Comparison of ENCODE assay signal across 5 mouse cellular contexts in the genomic region with DNA sequence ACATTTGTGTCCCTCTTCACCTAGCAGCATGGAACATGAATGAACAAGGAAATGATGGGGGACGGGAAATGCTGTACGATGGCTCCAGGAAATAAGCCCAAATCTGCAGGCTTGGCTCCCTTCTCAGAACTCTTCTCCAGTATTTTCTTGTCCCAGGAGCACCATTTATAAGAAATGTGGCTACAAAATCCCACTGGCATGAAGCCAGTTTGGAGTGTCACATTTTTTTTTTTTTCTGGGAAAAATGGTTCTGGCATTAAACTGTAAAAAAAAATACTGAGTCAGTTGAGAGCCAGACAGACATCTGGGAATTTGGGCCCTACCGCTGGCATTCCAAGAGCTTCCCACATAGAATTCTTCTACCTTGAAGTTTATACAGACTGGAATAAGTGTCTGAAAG.
"Had no signal": no experiment of that assay in that cellular context is flagged by ENCODE, and none has a peak within 500 bp of the region (broad histone marks: within the 10 kb centered on the region; RNA-seq: fewer than 3 reads in every experiment).

No protein-coding gene starts in this region.

- DNase-seq: kidney, postnatal 14 days; lung, postnatal 14 days; retina, postnatal 1 day; right cerebral cortex, postnatal 14 days; thymus, postnatal 4 days had no signal
